Mouse (Mus musculus): ENCODE results near the gene Hoxd10. TPM values are rescaled to one million over a fixed set of nuclear protein-coding genes. Genes with fewer than 3 reads are reported as not detected.
A peak's percentile ranks its signal among the peaks of the same experiment; 100 is the strongest.

Gene Hoxd10
- total and polyA plus RNA-seq, 3 experiments = not detected

DNA sequence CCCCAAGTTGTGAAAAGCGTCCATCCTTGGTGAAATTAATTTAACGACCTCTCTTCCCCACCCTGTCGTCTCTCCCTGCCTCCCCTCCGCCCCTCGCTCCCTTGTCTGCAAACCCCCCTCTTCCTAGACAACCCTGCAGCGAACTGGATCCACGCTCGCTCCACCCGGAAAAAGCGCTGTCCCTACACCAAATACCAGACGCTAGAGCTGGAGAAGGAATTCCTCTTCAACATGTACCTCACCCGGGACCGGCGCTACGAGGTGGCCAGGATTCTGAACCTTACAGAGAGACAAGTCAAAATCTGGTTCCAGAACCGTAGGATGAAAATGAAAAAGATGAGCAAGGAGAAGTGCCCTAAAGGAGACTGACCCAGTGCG lies 7.3 kb downstream of the Hoxd10 start:
- intact Hi-C loops (cut with DNase I) = loop anchor here (10.0 kb wide), 1 partner anchor 1424 kb away; the partner anchor contains the start of gene Sp9
- no peak overlapping the region for H3K4me3 ChIP-seq

DNA sequence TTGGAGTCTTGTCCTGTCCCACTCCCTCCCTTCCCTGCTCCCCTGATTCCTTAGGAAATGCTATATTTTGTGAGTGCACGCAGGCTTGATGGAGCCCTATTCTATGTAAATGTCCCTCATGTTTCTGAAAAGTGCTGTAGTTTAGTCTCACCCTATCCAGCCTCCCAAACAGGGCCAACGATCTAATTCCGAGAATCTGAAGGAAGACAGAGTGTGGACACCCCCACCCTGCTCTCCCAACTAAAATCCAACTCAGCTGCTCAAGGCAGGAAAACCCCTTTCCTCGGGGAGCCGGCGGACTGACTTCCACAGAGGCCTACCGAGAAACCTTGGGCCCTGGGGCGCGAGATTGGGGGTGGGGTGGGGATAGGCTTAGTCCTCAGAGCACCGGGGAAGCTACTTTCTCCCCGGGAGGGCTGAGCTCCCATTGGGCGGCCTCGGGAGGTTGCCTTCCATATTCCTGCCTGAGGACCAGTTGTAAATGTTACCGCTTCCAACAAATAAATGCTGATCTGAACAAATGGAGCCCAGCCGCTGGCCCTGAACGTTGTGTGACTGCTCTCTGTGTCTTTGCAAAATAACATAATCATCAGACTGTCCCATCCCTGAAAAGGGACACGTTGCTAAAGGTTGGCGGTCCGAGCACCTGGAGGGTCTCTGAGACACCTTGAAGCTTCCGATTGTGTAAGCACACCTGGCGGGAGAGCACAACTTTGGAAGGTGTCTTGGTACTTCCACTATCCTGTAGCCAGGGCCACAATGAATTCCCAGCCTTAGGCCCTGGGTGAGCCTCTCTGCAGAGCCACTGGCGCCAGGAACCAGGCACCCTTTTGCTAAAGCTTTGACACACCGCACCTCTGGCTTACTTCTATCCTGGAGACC lies 8.2 kb downstream of the Hoxd10 start:
- Histone ChIP-seq H3K79me2 (replicated peaks; ENCODE audit: control insufficient read depth, insufficient read depth, low read length) (no peaks in the 10 kb centered on the region), H3K27me3 (ENCODE audit: control insufficient read depth, insufficient read depth, low read length) (peaks cover 42% of the 10 kb centered on the region), H3K9ac (ENCODE audit: low read depth, low read length) (no peak overlapping the region), H3K36me3 (ENCODE audit: control insufficient read depth, insufficient read depth, low read length) (no peaks in the 10 kb centered on the region), H3K27ac (no peak overlapping the region), H3K4me3 (no peak overlapping the region), H3K4me1 (ENCODE audit: control insufficient read depth, insufficient read depth, low read length) (no peaks in the 10 kb centered on the region)
- DNase-seq = peak in 1 of 2 experiments; percentile 22
- WGBS = 17% methylated on average over 23 of the region's 23 CpGs
- intact Hi-C loops (cut with DNase I) = loop anchor here (5.0 to 10.0 kb wide), 3 partner anchors 262 to 1425 kb away; partner anchors contain the start of gene Sp9
- no peak for TF ChIP-seq EP300 (IDR thresholded peaks at IDR 0.05; ENCODE audit: insufficient read depth, low read depth, low read length)
- TF ChIP-seq POLR2A (IDR thresholded peaks at IDR 0.05; ENCODE audit: insufficient read depth, low read depth, low read length) = no peak
- TF ChIP-seq CTCF (IDR thresholded peaks at IDR 0.05) = no peak

More for the DNA sequence above, 7.3 kb downstream of the Hoxd10 start:
- Histone ChIP-seq H3K4me1 (ENCODE audit: control insufficient read depth, insufficient read depth, low read length) (no peaks in the 10 kb centered on the region), H3K36me3 (ENCODE audit: control insufficient read depth, insufficient read depth, low read length) (no peaks in the 10 kb centered on the region), H3K27me3 (ENCODE audit: control insufficient read depth, insufficient read depth, low read length) (peaks cover 37% of the 10 kb centered on the region), H3K9ac (ENCODE audit: low read depth, low read length) (no peak overlapping the region), H3K79me2 (replicated peaks; ENCODE audit: control insufficient read depth, insufficient read depth, low read length) (no peaks in the 10 kb centered on the region), H3K27ac (no peak overlapping the region)
- DNase-seq = no peak
- WGBS = 9% methylated on average over 17 of the region's 17 CpGs
- no peak for TF ChIP-seq CTCF (IDR thresholded peaks at IDR 0.05)
- no peak for TF ChIP-seq EP300 (IDR thresholded peaks at IDR 0.05; ENCODE audit: insufficient read depth, low read depth, low read length)
- no peak for TF ChIP-seq POLR2A (IDR thresholded peaks at IDR 0.05; ENCODE audit: insufficient read depth, low read depth, low read length)

- Histone ChIP-seq H3K79me2 (replicated peaks; ENCODE audit: control insufficient read depth, insufficient read depth, low read length) (no peaks in the 10 kb centered on the region), H3K4me1 (ENCODE audit: control insufficient read depth, insufficient read depth, low read length) (no peaks in the 10 kb centered on the region), H3K9ac (ENCODE audit: low read depth, low read length) (no peak overlapping the region), H3K27ac (no peak overlapping the region), H3K36me3 (ENCODE audit: control insufficient read depth, insufficient read depth, low read length) (no peaks in the 10 kb centered on the region), H3K4me3 (no peak overlapping the region), H3K27me3 (ENCODE audit: control insufficient read depth, insufficient read depth, low read length) (peaks cover 47% of the 10 kb centered on the region)
- 12% methylated on average over 22 of the region's 22 CpGs for WGBS
- intact Hi-C loops (cut with DNase I) = loop anchor here (5.0 kb wide), 2 partner anchors 262 to 612 kb away; no protein-coding TSS in a partner anchor
- TF ChIP-seq CTCF (IDR thresholded peaks at IDR 0.05) = no peak
- no peak for TF ChIP-seq EP300 (IDR thresholded peaks at IDR 0.05; ENCODE audit: insufficient read depth, low read depth, low read length)
- no peak for TF ChIP-seq POLR2A (IDR thresholded peaks at IDR 0.05; ENCODE audit: insufficient read depth, low read depth, low read length)
- no peak for DNase-seq
Measured at GRCm38 (mm10) chr2:74700546-74701112, 8.9 kb downstream of the Hoxd10 start.

GRCm38 (mm10) chr2:74701949-74702819 lies 10.5 kb downstream of the Hoxd10 start:
- no peak overlapping the region for H3K9ac ChIP-seq (ENCODE audit: low read depth, low read length)
- peak; percentile 57 to 84 for DNase-seq
- H3K36me3 ChIP-seq (ENCODE audit: control insufficient read depth, insufficient read depth, low read length) = no peaks in the 10 kb centered on the region
- 18% methylated on average over 17 of the region's 17 CpGs for WGBS
- peak; percentile 99 for TF ChIP-seq CTCF (IDR thresholded peaks at IDR 0.05)
- TF ChIP-seq EP300 (IDR thresholded peaks at IDR 0.05; ENCODE audit: insufficient read depth, low read depth, low read length) = peak; percentile 62; the same call in 1 of the 2 replicates
- TF ChIP-seq POLR2A (IDR thresholded peaks at IDR 0.05; ENCODE audit: insufficient read depth, low read depth, low read length) = no peak
- H3K27ac ChIP-seq = no peak overlapping the region
- no peak overlapping the region for H3K4me3 ChIP-seq
- peaks cover 42% of the 10 kb centered on the region for H3K27me3 ChIP-seq (ENCODE audit: control insufficient read depth, insufficient read depth, low read length)
- no peaks in the 10 kb centered on the region for H3K79me2 ChIP-seq (replicated peaks; ENCODE audit: control insufficient read depth, insufficient read depth, low read length)
- H3K4me1 ChIP-seq (ENCODE audit: control insufficient read depth, insufficient read depth, low read length) = no peaks in the 10 kb centered on the region
- intact Hi-C loops (cut with DNase I) = loop anchor here (1.0 to 5.0 kb wide), 6 partner anchors 260 to 887 kb away; no protein-coding TSS in a partner anchor

DNA sequence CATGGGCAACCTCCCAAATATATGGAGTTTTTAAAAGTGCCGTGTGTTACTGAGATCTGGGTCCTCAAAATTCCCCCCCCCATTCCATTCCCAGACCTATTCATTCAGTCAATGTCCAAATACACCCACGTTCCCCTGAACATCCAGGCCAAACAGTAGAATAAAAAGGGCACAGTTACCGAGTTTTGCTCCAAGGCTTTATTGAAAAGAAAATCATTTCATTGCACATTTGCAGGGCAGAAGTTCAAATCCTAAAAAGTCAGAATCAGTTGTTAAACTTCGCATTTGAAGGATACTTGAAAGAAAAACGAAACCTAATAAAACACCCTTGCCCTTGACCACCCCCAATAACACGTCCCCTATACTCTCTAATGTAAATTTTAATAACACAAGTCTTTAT lies 11.1 kb downstream of the Hoxd10 start:
- TF ChIP-seq EP300 (IDR thresholded peaks at IDR 0.05; ENCODE audit: insufficient read depth, low read depth, low read length) (no peak), CTCF (IDR thresholded peaks at IDR 0.05) (no peak), POLR2A (IDR thresholded peaks at IDR 0.05; ENCODE audit: insufficient read depth, low read depth, low read length) (no peak)
- H3K4me3 ChIP-seq = no peak overlapping the region
- intact Hi-C loops (cut with DNase I) = loop anchor here (1.0 to 5.0 kb wide), 6 partner anchors 259 to 886 kb away; no protein-coding TSS in a partner anchor
- H3K27me3 ChIP-seq (ENCODE audit: control insufficient read depth, insufficient read depth, low read length) = peaks cover 41% of the 10 kb centered on the region
- DNase-seq = no peak
- H3K79me2 ChIP-seq (replicated peaks; ENCODE audit: control insufficient read depth, insufficient read depth, low read length) = no peaks in the 10 kb centered on the region
- H3K9ac ChIP-seq (ENCODE audit: low read depth, low read length) = no peak overlapping the region
- no peaks in the 10 kb centered on the region for H3K36me3 ChIP-seq (ENCODE audit: control insufficient read depth, insufficient read depth, low read length)
- no peaks in the 10 kb centered on the region for H3K4me1 ChIP-seq (ENCODE audit: control insufficient read depth, insufficient read depth, low read length)
- 38% methylated on average over 6 of the region's 6 CpGs for WGBS
- H3K27ac ChIP-seq = no peak overlapping the region

Data from heart, adult 2 months (tissue).